Mouse (Mus musculus) forebrain, embryonic 12.5 days (tissue): ENCODE results near the gene Mlip. TPM values are rescaled to one million over a fixed set of nuclear protein-coding genes. Genes with fewer than 3 reads are reported as not detected.

Source experiments
- ATAC-seq: fragments of 200-750 bp; cut with Nextera tagmentation; 2 replicates; pipeline ENCODE4 v1.8.0; 2017; ENCODE audit warnings: moderate TSS enrichment; ENCODE audit not compliant: low FRiP score
- H3K27ac ChIP-seq: fragments of 300-500 bp; sonication (generic); 2 replicates; pipeline ENCODE4 v1.5.1; 2016; ENCODE audit warnings: mild to moderate bottlenecking
- H3K27me3 ChIP-seq: fragments of 300-500 bp; sonication (generic); 2 replicates; pipeline ENCODE4 v1.6.1; 2016; ENCODE audit warnings: mild to moderate bottlenecking
- H3K36me3 ChIP-seq: fragments of 300-500 bp; sonication (generic); replicated peaks from 2 replicates; pipeline ENCODE4 v1.6.1; 2016; ENCODE audit warnings: mild to moderate bottlenecking
- H3K4me1 ChIP-seq: fragments of 300-500 bp; sonication (generic); 2 replicates; pipeline ENCODE4 v1.6.1; 2016
- H3K4me2 ChIP-seq: fragments of 300-500 bp; sonication (generic); 2 replicates; pipeline ENCODE4 v1.6.1; 2016; ENCODE audit warnings: mild to moderate bottlenecking, moderate library complexity
- H3K4me3 ChIP-seq: fragments of 300-500 bp; sonication (generic); replicated peaks from 2 replicates; pipeline ENCODE4 v1.5.1; 2016; ENCODE audit warnings: mild to moderate bottlenecking
- H3K9ac ChIP-seq: fragments of 300-500 bp; sonication (generic); 2 replicates; pipeline ENCODE4 v1.6.1; 2016; ENCODE audit warnings: mild to moderate bottlenecking
- H3K9me3 ChIP-seq: fragments of 300-500 bp; sonication (generic); 2 replicates; pipeline ENCODE4 v1.6.1; 2016
- WGBS: fragments of 180-500 bp; shearing (Covaris S2); methylation state at CpG from one replicate; pipeline ENCODE4 v1.1.7; 2016; 5-methylcytosine and 5-hydroxymethylcytosine counted together
- polyA plus RNA-seq: library from polyadenylated mRNA; unstranded; fragments of >200 nt; fragmentation: Nextera tagmentation; extraction: Ambion mirVana; gene quantifications from 2 replicates; pipeline ENCODE4 v1.2.1, GENCODE M21; 2016

Gene Mlip
- polyA plus RNA-seq, result 0.36 TPM in 1 of 2 replicates, not detected in the other

GRCm38 (mm10) chr9:77352432-77353175 is at the start of gene Mlip:
Mlip (minus strand) TSS chr9:77352969.
- H3K4me3 ChIP-seq, result no peak within 1 kb of the TSS
- no peak for ATAC-seq
- no peaks in the 10 kb centered on the region for H3K36me3 ChIP-seq
- 86% methylated on average over 14 of the region's 14 CpGs for WGBS
- no peaks in the 10 kb centered on the region for H3K9me3 ChIP-seq
- H3K27me3 ChIP-seq, result no peaks in the 10 kb centered on the region
- no peak within 1 kb of the TSS for H3K27ac ChIP-seq
- H3K9ac ChIP-seq, result no peak within 1 kb of the TSS
- H3K4me1 ChIP-seq, result no peaks in the 10 kb centered on the region
- H3K4me2 ChIP-seq, result no peak within 1 kb of the TSS

- H3K4me3 ChIP-seq, result no peak overlapping the region
- no peaks in the 10 kb centered on the region for H3K27me3 ChIP-seq
- no peaks in the 10 kb centered on the region for H3K9me3 ChIP-seq
- H3K27ac ChIP-seq, result no peak overlapping the region
- no peaks in the 10 kb centered on the region for H3K36me3 ChIP-seq
- ATAC-seq, result no peak
- no peak overlapping the region for H3K4me2 ChIP-seq
- H3K9ac ChIP-seq, result no peak overlapping the region
- H3K4me1 ChIP-seq, result no peaks in the 10 kb centered on the region
- 90% methylated on average over 5 of the region's 5 CpGs for WGBS
These were observed 47.0 kb upstream of the Mlip start for GRCm38 (mm10) chr9:77399801-77400200.

- H3K4me2 ChIP-seq, result no peak overlapping the region
- no peaks in the 10 kb centered on the region for H3K4me1 ChIP-seq
- ATAC-seq, result peak; percentile 58; the same call in 1 of the 2 replicates
- H3K9ac ChIP-seq, result no peak overlapping the region
- H3K36me3 ChIP-seq, result no peaks in the 10 kb centered on the region
- no peaks in the 10 kb centered on the region for H3K9me3 ChIP-seq
- H3K27me3 ChIP-seq, result no peaks in the 10 kb centered on the region
- WGBS, result 30% methylated on average over 13 of the region's 13 CpGs
- H3K4me3 ChIP-seq, result no peak overlapping the region
- no peak overlapping the region for H3K27ac ChIP-seq
These were observed 46.3 kb upstream of the Mlip start for GRCm38 (mm10) chr9:77398856-77399631.

DNA sequence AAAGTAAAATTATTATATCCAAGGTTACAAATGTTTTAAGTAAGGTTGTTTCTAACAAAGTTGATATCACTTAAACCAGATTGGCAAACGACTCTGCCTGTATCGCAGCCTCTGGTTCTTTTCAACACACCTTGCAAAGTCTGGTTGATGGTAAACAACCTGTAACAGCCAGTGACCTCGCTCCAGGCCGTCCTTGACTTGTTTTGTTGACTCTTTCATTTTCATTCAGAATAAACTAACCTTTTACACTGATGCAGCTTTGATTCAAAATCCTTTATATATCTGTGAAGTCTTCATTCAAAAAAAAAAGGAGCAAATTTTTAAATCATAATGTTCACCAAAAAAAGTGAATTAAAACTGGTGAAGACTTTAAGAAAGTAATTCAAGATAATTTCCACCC is 44.3 kb upstream of the Mlip start:
- no peaks in the 10 kb centered on the region for H3K4me1 ChIP-seq
- no peak overlapping the region for H3K4me3 ChIP-seq
- no peaks in the 10 kb centered on the region for H3K36me3 ChIP-seq
- no peak overlapping the region for H3K9ac ChIP-seq
- 73% methylated on average over 4 of the region's 4 CpGs for WGBS
- no peak for ATAC-seq
- H3K27ac ChIP-seq, result no peak overlapping the region
- no peaks in the 10 kb centered on the region for H3K9me3 ChIP-seq
- no peak overlapping the region for H3K4me2 ChIP-seq
- H3K27me3 ChIP-seq, result no peaks in the 10 kb centered on the region

DNA sequence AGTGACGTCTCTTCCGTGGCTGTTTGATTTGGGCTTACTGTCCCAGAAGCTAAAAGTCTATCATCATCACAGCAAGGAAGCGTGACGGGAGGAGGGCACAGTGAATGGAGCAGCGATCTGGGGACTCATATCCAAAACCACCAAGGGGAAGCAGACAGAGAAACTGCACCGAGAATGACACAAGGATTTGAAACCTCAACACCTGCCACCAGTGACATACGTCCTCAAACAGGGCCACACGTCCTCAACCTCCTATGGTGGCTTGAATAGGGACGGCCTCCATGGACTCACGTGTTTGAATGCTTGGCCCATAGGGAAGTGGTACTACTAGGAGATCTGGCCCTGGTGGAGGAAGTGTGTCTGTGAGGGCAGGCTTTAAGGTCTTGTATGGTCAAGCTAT is 38.5 kb upstream of the Mlip start:
- Histone ChIP-seq H3K36me3 (no peaks in the 10 kb centered on the region), H3K9me3 (no peaks in the 10 kb centered on the region), H3K27me3 (no peaks in the 10 kb centered on the region), H3K9ac (no peak overlapping the region), H3K4me2 (no peak overlapping the region), H3K4me3 (no peak overlapping the region), H3K27ac (no peak overlapping the region), H3K4me1 (no peaks in the 10 kb centered on the region)
- ATAC-seq, result no peak
- WGBS, result 91% methylated on average over 10 of the region's 10 CpGs

DNA sequence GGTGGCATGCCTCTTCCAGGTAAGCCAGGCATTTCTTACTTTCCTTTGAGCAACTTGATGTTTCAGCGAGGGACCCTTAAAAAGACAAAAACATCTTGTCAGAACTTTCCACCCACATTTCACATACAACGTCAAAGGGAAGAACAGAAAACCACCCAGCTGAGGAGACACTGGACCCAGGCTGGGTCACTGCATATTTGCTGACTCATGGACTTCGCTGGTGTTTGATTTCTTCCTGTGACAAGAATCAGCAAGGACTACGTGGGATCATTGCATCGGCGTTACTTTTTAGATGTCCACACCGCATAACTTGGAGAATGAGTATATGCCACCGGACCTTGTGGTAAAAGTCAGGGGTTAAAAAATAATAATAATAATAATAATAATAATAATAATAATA is 36.2 kb upstream of the Mlip start:
- ATAC-seq, result no peak
- H3K4me2 ChIP-seq, result no peak overlapping the region
- no peak overlapping the region for H3K9ac ChIP-seq
- no peak overlapping the region for H3K27ac ChIP-seq
- no peaks in the 10 kb centered on the region for H3K9me3 ChIP-seq
- no peaks in the 10 kb centered on the region for H3K4me1 ChIP-seq
- no peaks in the 10 kb centered on the region for H3K27me3 ChIP-seq
- H3K4me3 ChIP-seq, result no peak overlapping the region
- no peaks in the 10 kb centered on the region for H3K36me3 ChIP-seq
- 95% methylated on average over 8 of the region's 8 CpGs for WGBS

DNA sequence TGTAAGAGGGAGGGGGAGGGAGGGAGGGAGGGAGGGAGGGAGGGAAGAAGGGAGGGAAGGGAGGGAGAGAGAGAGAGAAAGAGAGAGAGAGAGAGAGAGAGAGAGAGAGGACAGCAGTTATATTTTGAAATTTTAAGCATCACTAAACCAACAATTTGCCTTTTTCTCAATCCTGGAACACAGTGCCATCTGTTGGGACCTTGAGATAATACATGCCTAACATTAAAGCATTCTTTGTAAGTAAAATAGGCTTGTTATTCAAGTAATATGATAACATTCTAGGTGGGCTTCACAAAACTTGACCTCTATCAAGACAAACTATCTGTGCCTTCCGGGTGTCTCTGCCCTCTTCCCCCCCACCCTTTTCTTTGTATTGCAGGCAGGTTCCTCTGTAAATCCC is 34.0 kb upstream of the Mlip start:
- Histone ChIP-seq H3K4me1 (no peaks in the 10 kb centered on the region), H3K36me3 (no peaks in the 10 kb centered on the region), H3K9me3 (no peaks in the 10 kb centered on the region), H3K9ac (no peak overlapping the region), H3K4me3 (no peak overlapping the region), H3K4me2 (no peak overlapping the region), H3K27me3 (no peaks in the 10 kb centered on the region), H3K27ac (no peak overlapping the region)
- ATAC-seq, result no peak
- 47% methylated on average over 1 of the region's 1 CpGs for WGBS

GRCm38 (mm10) chr9:77385611-77386010 is 32.8 kb upstream of the Mlip start:
- ATAC-seq, result no peak
- no peak overlapping the region for H3K27ac ChIP-seq
- H3K27me3 ChIP-seq, result no peaks in the 10 kb centered on the region
- H3K9ac ChIP-seq, result no peak overlapping the region
- H3K4me3 ChIP-seq, result no peak overlapping the region
- H3K4me2 ChIP-seq, result no peak overlapping the region
- WGBS, result 92% methylated on average over 12 of the region's 12 CpGs
- no peaks in the 10 kb centered on the region for H3K4me1 ChIP-seq
- H3K36me3 ChIP-seq, result no peaks in the 10 kb centered on the region
- no peaks in the 10 kb centered on the region for H3K9me3 ChIP-seq

- H3K4me1 ChIP-seq, result no peaks in the 10 kb centered on the region
- H3K4me3 ChIP-seq, result no peak overlapping the region
- H3K4me2 ChIP-seq, result no peak overlapping the region
- no peak for ATAC-seq
- no peaks in the 10 kb centered on the region for H3K36me3 ChIP-seq
- no peaks in the 10 kb centered on the region for H3K27me3 ChIP-seq
- 83% methylated on average over 9 of the region's 9 CpGs for WGBS
- no peak overlapping the region for H3K27ac ChIP-seq
- H3K9ac ChIP-seq, result no peak overlapping the region
- H3K9me3 ChIP-seq, result no peaks in the 10 kb centered on the region
These were observed 31.9 kb upstream of the Mlip start for GRCm38 (mm10) chr9:77384651-77385050.

DNA sequence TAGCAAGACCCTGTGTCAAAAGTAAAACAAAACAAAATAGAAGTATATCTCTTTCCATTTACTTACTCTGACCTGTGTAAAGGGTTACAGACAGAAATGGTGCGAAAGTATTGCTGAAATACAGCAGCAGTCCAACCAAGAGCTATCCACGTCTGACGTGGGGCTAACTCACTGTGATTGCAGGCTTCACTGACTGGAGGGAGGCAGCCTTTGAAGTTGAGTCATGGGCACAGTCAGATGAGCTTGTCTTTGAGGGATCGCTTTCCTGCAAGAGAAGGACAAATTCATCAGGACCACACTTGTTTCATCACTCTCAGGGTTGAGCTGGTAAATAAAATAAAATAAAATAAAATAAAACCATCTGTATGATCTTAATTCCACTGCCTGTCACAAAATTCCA is 31.2 kb upstream of the Mlip start:
- no peaks in the 10 kb centered on the region for H3K4me1 ChIP-seq
- H3K4me2 ChIP-seq, result no peak overlapping the region
- no peak overlapping the region for H3K4me3 ChIP-seq
- no peaks in the 10 kb centered on the region for H3K9me3 ChIP-seq
- H3K36me3 ChIP-seq, result no peaks in the 10 kb centered on the region
- H3K27ac ChIP-seq, result no peak overlapping the region
- H3K27me3 ChIP-seq, result no peaks in the 10 kb centered on the region
- ATAC-seq, result no peak
- H3K9ac ChIP-seq, result no peak overlapping the region
- 83% methylated on average over 4 of the region's 4 CpGs for WGBS

DNA sequence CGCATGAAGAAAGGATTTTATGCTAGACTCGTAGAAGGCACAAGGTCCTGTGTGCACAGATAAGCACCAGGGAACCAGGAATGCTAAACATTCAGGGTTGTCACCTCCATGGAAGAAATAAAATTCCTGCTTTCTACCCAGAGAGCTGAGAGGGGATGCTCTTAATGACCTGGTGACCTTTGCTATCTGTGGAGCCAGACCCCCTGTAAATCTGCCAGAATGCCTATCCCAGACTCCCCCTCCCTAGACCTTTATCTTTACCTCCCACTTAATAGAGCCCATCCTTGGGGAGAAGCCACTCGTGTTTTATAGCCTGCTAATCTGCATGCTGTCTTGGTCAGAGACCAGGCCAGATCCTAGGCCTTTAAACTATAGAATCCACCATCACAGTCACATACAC is 29.7 kb upstream of the Mlip start:
- H3K9me3 ChIP-seq, result no peaks in the 10 kb centered on the region
- H3K4me2 ChIP-seq, result no peak overlapping the region
- WGBS, result 55% methylated on average over 3 of the region's 3 CpGs
- ATAC-seq, result no peak
- H3K9ac ChIP-seq, result no peak overlapping the region
- no peak overlapping the region for H3K27ac ChIP-seq
- no peak overlapping the region for H3K4me3 ChIP-seq
- H3K4me1 ChIP-seq, result no peaks in the 10 kb centered on the region
- H3K27me3 ChIP-seq, result no peaks in the 10 kb centered on the region
- H3K36me3 ChIP-seq, result no peaks in the 10 kb centered on the region

GRCm38 (mm10) chr9:77381565-77381964 is 28.8 kb upstream of the Mlip start:
- Histone ChIP-seq H3K4me2 (no peak overlapping the region), H3K4me3 (no peak overlapping the region), H3K27me3 (no peaks in the 10 kb centered on the region), H3K9ac (no peak overlapping the region), H3K9me3 (no peaks in the 10 kb centered on the region), H3K36me3 (no peaks in the 10 kb centered on the region), H3K4me1 (no peaks in the 10 kb centered on the region), H3K27ac (no peak overlapping the region)
- WGBS, result 11% methylated on average over 5 of the region's 5 CpGs
- ATAC-seq, result no peak

DNA sequence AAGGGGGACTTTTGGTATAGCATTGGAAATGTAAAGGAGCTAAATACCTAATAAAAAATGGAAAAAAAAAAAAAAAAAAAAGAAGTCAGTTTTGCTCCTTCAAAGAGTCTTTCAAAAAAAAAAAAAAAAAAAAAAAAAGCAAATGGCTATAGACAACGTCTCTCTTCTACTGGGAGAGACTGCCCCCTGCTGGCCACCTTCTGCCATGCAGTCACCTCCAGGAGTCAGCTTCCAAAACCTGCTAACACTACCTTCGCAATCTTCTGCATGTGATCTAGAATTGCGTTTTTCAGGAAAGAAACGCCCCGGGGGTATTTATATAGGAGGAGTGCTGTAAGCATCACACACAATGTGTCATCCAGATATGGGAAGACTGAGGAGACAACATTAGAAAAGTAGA is 26.9 kb upstream of the Mlip start:
- H3K36me3 ChIP-seq, result no peaks in the 10 kb centered on the region
- H3K4me1 ChIP-seq, result no peaks in the 10 kb centered on the region
- H3K4me2 ChIP-seq, result no peak overlapping the region
- H3K27ac ChIP-seq, result no peak overlapping the region
- no peaks in the 10 kb centered on the region for H3K27me3 ChIP-seq
- WGBS, result 34% methylated on average over 5 of the region's 5 CpGs
- H3K9ac ChIP-seq, result no peak overlapping the region
- H3K9me3 ChIP-seq, result no peaks in the 10 kb centered on the region
- ATAC-seq, result peak; percentile 36; the same call in 1 of the 2 replicates
- H3K4me3 ChIP-seq, result no peak overlapping the region
